Mouse (Mus musculus): ENCODE data around the gene Zfp710.
"Not testable (repeated sequence)": the region's sequence is repeated elsewhere in the genome, so short reads cannot be mapped to it uniquely, and the experiment has no call there.

The Zfp710 gene

DNA sequence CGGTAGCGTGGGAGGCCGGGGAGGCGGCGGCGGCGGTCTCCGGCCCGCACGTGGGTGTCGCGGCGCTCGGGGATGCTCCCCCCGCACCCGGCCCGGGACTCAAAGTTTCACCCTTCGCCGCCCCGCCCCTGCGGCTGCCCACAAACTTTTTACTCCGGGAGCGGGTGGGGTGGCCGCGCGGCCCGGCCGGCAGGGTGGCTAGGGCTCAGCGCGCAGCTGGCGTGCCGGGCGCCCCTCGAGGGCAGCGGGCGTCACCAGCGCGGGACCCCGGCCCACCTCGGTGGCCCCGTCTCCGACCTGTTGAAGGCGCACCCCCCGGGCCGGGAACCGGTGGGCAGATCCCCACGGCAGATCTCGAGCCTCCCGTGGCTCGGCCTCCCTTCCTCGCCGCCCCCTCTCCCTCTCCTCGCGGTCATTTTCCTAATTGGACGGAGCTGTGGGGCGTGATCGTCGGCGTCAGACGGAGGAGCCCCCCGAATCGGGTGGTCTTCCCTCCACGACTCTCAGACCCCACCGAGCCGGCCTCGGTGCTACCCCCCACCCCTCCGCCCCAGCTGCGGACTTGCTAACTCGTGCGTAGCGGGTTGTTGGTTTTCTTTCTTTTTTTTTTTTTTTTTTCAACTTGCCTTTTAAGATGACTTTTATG, 2.5 kb downstream of the Zfp710 start:
- DNase-seq (ENCODE audit: low read depth) = peak; percentile 83

DNA sequence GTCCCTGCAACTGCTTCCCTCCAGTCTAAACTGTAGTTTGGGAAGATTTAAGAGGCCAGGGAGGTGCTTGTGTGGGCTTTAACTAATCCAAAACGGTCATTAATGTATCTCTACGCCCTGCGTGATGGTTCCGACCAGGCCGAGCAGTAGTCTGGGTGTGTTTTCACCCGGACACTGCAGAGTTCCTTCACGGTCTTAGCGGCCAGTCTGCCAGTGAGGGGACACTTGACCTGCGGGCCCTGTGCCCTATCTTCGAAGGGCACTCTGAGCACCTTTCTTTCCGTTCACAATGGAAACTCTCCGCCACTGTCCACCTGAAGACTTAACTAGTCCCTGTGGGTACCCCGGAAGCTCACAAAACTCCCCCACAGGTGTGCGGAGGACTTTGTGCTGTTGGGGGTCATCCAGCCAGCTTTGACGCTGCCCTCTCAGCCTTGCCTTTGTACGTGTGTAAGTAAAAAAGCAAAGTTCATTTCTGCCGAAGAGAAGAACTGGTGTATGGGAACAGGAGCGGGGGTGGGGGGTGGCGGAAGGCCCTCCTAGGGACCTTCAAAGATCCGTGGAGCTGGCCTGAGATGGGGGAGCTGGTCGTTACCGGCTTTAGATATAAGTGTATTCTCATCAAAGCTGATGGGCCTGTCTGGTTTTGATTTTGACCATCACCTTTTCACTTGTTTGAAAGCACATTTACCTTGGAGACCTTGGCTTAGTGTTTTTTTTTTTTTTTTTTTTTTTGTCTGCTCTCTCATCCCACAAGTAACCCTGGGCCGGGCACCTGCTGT, 3.2 kb downstream of the Zfp710 start:
- DNase-seq (ENCODE audit: low read depth) = peak; percentile 60

DNA sequence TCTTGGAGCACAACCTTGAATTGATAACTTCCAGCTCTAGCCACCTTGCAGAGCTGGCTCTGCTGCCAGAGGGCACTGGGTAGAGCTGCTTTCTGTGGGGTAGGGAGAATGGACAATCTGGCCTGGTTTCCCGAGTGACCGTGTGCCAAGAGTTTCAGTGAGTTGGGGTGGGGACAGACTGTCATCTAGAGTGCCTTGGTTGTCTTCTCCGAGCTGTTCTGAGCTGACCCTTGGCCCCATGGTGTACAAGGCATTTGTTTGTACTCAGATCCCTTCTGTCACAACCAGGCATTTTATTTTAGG, 3.8 kb downstream of the Zfp710 start:
- DNase-seq (ENCODE audit: low read depth) = no peak

DNA sequence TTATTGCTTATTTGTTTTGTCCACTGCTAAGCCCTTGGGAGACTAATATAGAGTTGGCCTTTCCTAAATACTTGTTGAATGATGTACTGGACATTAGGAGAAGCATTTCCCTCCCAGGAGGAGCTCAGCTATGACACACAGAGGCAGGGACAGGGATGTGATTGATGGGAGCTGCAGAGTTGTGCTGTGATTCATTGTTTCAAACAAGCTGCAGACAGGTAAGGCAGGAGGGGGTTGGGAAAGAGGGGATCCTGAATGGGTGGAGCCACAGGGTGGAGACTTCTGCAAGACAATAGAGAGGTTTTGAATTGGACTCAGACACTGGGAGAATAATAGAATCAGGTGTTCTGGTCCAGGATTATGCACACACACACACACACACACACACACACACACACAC, 5.4 kb downstream of the Zfp710 start:
- DNase-seq (ENCODE audit: low read depth) = no peak

DNA sequence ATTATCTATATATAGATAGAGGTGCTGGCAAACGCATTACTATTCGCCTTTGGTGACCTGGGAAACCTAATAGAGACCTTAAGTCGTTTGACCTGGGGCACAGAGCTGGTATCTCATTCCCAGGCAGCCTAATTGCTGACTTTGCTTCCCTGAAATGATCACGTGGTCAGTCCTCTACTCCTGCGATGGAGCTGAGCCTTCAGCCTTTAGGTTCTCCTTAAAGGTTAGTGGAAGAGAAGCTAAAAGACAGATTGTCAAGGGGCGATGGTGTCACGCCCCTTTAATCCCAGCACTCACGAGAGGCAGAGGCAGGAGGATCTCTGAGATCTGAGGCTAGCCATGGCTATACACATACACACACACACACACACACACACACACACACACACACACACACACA, 5.9 kb downstream of the Zfp710 start:
- no peak for DNase-seq (ENCODE audit: low read depth)

DNA sequence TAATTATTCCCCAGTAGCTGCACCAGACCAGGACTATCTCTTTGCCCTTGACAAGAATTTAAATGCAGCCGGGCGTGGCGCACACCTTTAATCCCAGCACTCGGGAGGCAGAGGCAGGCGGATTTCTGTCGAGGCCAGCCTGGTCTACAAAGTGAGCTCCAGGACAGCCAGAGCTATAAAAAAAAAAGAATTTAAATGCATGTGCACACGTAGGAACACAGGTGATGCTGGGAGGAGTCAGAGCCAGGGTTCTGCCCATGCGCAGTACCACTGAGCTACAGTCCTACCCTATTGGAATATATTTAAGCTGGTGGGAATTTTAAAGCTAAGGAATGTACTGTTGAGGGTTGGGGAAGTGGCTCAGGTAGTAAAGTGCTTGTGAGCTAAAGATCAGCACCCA, 6.4 kb downstream of the Zfp710 start:
- DNase-seq (ENCODE audit: low read depth) = no peak

DNA sequence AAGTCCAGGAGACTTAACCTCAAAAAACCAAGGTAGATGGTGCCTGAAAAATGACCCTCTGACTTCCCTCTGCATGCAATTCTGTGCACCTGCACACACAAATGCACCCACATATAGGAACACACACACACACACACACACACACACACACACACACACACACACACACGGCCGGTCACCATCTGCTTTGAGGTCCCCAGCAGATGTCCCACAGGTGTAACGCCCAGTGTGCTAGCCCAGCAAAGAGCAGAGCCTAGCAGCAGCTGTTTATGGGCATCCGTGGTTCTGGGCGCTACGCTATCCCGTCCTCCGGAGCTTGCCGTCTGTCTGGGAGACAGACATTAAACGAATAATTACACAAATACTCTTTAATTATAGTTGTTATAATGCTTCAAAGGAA, 6.9 kb downstream of the Zfp710 start:
- no peak for DNase-seq (ENCODE audit: low read depth)

DNA sequence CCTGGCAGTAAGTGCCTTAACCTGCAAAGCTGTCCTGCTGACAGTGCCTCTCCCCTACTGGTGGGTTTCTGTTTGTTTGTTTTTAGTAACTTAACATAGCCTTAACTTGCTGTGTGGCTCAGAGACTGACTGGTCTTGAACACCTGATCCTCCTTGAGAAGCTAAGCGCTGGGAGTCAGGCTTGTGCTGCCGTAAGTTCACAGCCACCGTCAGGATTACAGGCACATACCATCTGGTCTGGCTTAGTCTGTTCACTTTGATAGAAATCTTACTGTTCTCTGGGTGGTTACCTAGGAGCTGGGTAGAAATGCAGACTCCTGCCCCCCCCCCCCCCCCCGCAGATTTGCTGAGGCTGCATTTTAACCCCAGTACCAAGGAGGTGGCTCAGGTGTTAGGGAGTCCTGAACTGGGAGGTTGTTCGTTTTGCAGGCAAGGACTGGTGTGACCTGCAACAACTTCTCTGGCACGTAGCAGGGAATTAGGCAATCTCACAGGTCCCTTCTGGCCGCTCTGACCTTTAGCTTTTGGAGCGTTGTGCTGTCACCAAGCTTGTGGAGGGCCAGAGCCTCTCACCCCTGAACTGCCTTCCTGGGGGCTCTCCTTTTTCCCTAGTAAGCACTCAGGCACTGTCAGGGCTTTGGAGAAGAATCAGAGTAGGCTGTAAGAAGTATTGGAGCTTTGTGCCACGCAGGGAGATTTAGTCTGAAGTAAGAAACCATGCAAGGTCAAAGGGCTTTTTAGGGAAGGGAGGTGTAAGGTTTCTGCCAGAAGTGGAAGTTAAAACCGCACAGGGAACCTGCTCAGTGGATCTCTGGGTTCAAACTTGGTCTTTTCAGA, 7.8 kb downstream of the Zfp710 start:
- peak; percentile 40 for DNase-seq (ENCODE audit: low read depth)

DNA sequence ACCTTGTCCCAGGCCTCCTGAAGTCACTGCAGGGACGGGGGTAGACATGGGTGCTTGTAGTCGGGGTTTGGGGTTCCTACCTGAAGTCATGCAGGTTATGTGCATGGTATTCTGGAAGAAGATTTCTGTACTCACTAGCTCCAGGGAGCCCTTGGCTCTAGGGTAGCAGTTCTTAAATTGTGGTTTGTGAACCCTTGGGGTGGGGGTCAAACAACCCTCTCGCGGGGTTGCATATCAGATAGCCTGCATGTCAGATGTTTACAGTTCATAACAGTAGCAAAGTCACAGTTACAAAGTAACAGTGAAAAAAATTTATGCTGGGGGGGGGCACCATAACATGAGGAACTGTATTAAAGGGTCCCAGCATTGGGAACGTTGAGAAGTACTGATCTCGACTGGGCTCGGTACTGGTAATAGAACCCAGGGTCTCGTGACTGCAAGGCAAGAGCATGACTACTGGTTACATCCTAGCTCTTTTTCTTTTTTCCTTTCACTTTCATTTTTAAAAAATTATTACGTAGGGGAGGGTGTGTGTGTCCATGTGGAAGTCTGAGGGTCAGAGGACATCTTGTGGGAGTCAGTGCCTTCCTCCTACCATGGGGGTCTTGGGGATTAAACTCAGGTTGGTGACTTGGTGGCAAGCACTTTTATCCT, 8.6 kb downstream of the Zfp710 start:
- DNase-seq (ENCODE audit: low read depth) = peak; percentile 66

DNA sequence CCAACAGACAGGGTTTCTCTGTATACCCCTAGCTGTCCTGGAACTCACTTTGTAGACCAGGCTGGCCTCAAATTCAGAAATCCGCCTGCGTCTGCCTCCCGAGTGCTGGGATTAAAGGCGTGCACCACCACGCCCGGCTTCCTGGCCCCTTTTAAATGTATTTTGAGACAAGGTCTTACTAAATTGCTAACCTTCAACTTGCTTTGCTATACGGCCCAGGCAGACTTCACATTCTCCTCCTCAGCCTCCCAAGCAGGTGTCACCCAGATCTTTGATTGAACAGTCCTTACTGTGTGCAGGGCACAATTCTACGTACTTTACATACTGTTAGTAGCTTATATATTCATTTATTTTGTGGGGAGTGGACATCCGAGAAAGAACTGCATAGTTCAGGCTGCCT, 9.2 kb downstream of the Zfp710 start:
- DNase-seq (ENCODE audit: low read depth) = peak; percentile 32

DNA sequence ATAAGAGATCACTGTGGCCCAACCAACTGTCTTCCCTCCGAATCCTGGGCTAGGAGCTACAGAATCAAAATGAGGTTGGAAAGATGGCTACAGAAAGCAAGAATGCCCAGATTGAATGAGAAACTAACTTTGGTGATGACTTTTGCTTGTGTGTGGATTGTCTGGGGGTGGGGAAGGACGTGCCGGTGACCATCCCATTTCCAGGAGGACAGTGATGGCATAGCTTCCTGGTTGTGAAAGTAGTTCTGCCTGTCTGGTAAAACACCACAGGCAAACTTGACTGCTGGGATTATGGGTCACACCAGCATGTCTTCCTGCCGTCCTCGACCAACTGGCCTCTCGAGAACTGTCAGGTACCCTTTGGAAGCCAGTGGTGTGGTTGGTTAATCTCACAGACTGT, 10.5 kb downstream of the Zfp710 start:
- DNase-seq (ENCODE audit: low read depth) = no peak

DNA sequence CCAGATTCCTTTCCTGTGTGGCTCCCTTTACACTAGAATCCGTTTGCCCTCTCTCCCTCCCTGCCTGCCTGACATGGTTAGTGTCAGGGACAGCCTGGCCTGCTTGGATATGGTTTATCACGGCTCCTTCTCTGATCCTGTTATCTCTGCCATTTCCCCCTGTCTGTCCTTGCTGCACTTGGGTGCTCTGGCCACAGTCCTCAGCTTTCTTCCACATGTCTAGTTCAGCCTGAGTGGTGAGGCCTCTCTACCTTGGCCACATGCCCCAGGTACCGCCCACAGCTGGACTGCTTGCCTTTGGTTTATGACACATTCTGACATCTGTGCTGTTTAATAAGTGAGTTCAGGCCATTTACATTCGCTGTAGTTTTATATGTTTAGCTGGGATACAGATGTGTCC, 11.1 kb downstream of the Zfp710 start:
- DNase-seq (ENCODE audit: low read depth) = no peak

DNA sequence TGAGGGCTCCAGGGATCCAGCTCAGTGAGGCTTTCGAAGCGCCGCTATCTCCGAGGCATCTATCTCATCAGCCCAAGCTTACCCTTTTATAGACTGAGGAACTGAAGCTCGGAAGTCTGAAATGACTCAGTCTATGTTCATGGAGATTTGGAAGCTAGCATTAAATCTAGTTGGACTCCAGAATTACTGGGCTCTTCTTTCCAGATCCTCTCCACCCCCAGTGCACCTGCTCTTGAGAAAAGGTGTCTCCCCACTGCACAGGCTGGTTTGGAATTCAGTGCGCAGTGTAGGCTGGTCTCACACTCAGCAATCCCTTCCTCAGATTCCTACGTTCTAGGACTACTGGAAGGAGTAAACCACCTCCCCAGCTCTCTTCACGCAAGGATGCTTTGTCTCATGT, 15.1 kb downstream of the Zfp710 start:
- no peak for DNase-seq (ENCODE audit: low read depth)

DNA sequence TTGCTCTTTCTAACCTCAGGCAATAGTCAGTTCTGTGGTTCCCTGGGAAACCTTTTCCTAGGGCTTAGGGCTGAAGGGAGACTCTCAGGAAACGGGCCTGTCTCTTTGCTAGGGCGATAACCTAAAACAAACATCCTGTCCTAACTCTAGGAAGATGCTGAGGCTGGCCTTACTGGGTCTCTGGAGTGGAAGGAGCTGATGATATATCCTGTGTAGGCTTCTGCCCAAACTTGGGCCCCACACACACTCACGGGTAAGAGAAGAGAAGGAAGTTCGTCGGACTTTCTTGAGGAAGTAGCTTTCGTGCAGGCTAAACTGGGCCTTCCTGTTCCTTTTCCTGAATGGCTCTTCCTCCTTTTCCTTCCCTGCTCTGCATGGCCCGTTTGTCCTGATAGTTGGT, 19.6 kb downstream of the Zfp710 start:
- no peak for DNase-seq (ENCODE audit: low read depth)

DNA sequence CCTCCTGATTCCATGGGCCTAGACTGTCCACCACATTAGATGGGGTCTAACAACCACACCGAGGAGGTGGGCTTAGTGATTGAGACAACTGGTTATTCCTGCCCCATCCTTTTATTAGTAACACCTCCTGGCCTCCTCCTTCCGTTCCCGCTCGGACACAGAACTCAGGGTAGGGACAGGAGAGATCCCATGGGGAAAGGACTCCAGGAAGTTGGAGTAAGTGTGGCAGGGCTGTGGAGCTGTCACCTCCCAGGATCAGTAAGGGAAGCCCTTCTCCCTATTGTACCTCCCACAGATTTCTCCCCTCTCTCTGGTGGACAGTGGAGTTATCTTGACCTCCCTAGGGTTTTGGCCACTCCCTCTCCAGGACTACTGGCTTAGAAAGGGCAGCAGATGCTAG, 22.4 kb downstream of the Zfp710 start:
- no peak for DNase-seq (ENCODE audit: low read depth)

DNA sequence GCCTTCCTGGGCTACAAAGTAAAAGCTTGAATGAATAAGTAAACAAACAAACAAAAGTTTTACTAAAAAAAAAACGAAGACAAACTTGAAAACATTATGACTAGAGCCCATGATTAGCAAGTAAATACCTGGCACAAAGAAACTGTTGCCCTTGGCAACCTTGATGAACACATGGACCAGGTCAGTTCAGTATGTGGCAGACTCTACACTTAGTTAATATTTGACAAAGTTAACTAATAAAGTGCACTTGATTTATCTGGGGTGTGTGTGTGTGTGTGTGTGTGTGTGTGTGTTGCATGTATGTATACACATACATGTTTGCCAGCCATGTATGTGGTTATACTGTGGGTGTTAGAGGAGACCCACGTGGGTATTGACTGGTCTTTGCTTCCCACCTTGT, 25.1 kb downstream of the Zfp710 start:
- no peak for DNase-seq (ENCODE audit: low read depth)

DNA sequence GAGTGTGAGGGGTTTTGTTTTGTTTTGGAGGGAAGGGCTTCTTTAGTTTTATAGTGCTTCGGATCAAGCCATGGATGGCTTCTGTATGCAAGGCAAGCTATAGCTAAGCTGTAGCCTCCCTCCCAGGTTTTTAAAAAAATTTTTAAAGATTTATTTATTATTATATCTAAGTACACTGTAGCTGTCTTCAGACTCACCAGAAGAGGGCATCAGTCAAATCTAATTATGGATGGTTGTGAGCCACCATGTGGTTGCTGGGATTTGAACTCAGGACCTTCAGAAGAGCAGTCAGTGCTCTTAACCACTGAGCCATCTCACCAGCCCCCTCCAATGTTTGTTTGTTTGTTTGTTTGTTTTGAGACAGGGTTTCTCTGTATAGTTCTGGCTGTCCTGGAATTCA, 25.8 kb downstream of the Zfp710 start:
- not testable (repeated sequence) for DNase-seq (ENCODE audit: low read depth)

DNA sequence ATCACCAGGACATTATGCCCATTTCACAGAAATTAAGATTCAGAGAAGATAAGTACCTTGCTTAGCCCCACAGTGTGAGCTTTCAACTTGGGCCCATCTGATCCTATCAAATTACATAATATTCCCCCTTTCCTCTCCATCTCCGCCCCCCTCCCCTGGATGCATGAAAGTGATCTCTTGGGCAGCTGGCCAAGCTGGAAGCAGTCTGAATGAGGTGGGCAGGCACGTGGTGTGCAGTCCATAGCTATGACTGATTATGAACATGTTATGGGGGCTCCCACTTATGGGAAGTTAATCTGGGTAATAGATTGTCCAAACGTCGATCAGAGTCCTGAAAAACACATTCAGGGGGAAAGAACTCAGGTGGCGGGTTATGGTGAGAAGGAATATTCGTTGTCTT, 27.2 kb downstream of the Zfp710 start:
- DNase-seq (ENCODE audit: low read depth) = no peak

DNA sequence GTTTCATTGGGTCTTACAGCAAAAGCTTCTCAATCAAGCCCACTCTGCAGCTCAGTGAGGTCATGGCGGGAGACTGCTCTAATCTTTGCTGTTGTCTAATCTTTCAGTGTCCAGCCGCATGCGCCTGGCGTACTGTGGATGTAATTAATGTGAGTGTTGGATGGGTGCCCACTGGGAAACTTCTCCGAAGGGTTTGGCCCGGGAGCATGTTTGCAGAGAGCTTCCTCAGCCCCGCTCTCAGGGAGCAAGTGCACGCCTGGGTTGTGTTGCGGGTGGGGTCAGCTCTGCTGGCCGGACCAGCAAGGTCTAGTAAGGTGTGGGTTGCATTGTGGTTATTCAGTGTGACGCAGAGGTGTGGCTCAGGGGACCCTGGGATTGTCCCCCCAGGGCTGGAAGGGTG, 27.6 kb downstream of the Zfp710 start:
- no peak for DNase-seq (ENCODE audit: low read depth)

DNA sequence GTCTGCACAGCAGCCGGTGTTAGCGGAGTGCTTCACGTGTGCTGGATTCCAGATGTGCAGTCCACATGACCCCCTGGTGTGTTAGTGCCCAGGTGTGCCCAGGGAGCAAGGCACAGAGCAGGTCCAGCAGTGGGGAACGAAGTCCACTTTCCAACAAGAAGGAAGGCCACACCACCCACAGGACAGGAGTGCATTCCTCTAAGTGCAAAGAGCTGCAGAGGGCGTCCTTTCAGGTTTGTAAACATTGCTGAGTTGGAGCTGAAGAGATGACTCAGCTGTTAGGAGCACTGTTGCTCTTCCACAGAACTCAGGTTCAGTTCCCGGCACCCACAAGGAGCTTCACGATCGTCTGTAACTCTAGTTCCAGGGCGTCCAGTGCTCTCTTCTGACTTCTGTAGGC, 28.5 kb downstream of the Zfp710 start:
- DNase-seq (ENCODE audit: low read depth) = no peak

DNA sequence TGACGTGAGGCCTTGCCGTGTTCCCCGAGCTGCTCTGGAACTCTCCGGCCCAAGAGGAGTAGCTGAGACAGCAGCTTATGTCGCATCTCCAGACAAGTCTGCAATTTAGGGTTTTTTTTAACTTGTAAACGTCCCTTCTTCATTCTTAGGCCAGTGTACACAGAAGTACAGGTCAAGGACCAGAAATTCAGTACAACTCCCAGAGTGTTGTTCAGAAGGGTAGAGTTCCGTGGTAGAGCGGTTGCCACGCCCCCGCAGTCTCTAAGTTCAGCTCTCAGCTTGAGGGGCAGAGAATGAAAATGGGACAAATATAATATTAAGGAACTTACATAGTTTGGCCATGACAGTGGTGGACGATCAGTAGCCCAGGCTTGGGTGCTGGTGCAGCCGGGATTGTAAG, 31.2 kb downstream of the Zfp710 start:
- DNase-seq (ENCODE audit: low read depth) = no peak

DNA sequence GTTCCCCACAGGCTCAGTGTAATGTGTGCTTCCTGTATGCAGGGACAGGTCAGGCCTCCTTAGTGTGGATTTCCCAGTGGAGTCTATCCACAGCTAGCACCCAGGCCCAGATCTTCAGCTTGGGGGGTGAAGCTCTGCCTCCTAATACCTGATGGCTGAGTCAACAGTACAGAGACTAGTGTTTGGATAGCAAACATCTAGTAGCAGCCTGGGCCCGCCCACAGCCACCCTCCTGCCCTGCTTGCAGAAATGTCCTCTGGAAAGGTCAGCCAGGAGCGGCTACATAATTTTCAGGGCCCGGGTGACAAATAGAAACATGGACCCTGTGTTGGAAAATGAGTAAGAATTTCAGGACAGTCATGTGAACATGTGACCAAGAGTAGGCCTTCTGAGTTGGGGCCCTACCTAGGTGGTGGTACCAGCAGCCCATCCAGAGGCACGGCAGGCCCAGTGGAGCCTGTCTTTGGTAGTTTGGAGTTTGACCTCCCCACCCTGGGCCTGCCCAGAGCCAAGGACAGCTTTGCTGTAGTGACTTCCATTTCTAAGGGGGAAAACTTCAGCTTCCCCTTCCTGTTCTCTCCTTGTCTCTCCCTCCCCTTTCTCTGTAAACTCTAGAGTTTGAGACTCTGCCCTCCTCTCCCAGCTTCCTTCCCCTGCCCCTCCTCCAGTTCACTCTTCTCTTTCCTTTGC, 32.5 kb downstream of the Zfp710 start:
- DNase-seq (ENCODE audit: low read depth) = no peak
